Mouse (Mus musculus): ENCODE measurements around the gene Ddx58. TPM values are rescaled to one million over a fixed set of nuclear protein-coding genes. Genes with fewer than 3 reads are reported as not detected.

Gene Ddx58
- polyA plus RNA-seq, 1 experiment = 2.8 TPM

GRCm38 (mm10) chr4:40236829-40237228, 2.8 kb downstream of the Ddx58 start:
- H3K4me1 ChIP-seq = peaks cover 31% of the 10 kb centered on the region
- H3K36me3 ChIP-seq (replicated peaks; ENCODE audit: low read length) = peaks cover 31% of the 10 kb centered on the region
- TF ChIP-seq GATA1 (IDR thresholded peaks at IDR 0.05; ENCODE audit: borderline replicate concordance, low read length) (no peak), FLI1 (IDR thresholded peaks at IDR 0.05; ENCODE audit: low read length) (no peak)
- no peaks in the 10 kb centered on the region for H3K27me3 ChIP-seq (replicated peaks)
- no peaks in the 10 kb centered on the region for H3K9me3 ChIP-seq
- no peak overlapping the region for H3K4me3 ChIP-seq (replicated peaks)

GRCm38 (mm10) chr4:40234256-40234655, 5.4 kb downstream of the Ddx58 start:
- TF ChIP-seq FLI1 (IDR thresholded peaks at IDR 0.05; ENCODE audit: low read length) = no peak
- no peak for TF ChIP-seq GATA1 (IDR thresholded peaks at IDR 0.05; ENCODE audit: borderline replicate concordance, low read length)
- Histone ChIP-seq H3K27me3 (replicated peaks) (no peaks in the 10 kb centered on the region), H3K9me3 (no peaks in the 10 kb centered on the region)

GRCm38 (mm10) chr4:40233062-40233664, 6.5 kb downstream of the Ddx58 start:
- peaks cover 49% of the 10 kb centered on the region for H3K36me3 ChIP-seq (replicated peaks; ENCODE audit: low read length)
- no peak for TF ChIP-seq GATA1 (IDR thresholded peaks at IDR 0.05; ENCODE audit: borderline replicate concordance, low read length)
- TF ChIP-seq FLI1 (IDR thresholded peaks at IDR 0.05; ENCODE audit: low read length) = no peak
- no peak overlapping the region for H3K4me3 ChIP-seq (replicated peaks)
- H3K27me3 ChIP-seq (replicated peaks) = no peaks in the 10 kb centered on the region
- peaks cover 21% of the 10 kb centered on the region for H3K4me1 ChIP-seq
- no peaks in the 10 kb centered on the region for H3K9me3 ChIP-seq

More at GRCm38 (mm10) chr4:40234256-40234655, 5.4 kb downstream of the Ddx58 start:
- Histone ChIP-seq H3K36me3 (replicated peaks; ENCODE audit: low read length) (peaks cover 42% of the 10 kb centered on the region), H3K4me3 (replicated peaks) (no peak overlapping the region), H3K4me1 (peaks cover 29% of the 10 kb centered on the region)

- Histone ChIP-seq H3K36me3 (replicated peaks; ENCODE audit: low read length) (peaks cover 71% of the 10 kb centered on the region), H3K4me1 (peaks cover 13% of the 10 kb centered on the region; the same call in 1 of the 2 replicates), H3K9me3 (no peaks in the 10 kb centered on the region), H3K4me3 (replicated peaks) (no peak overlapping the region), H3K27me3 (replicated peaks) (no peaks in the 10 kb centered on the region)
- no peak for TF ChIP-seq FLI1 (IDR thresholded peaks at IDR 0.05; ENCODE audit: low read length)
- no peak for TF ChIP-seq GATA1 (IDR thresholded peaks at IDR 0.05; ENCODE audit: borderline replicate concordance, low read length)
Observed at GRCm38 (mm10) chr4:40229723-40230122, 9.9 kb downstream of the Ddx58 start.

- no peaks in the 10 kb centered on the region for H3K9me3 ChIP-seq
- no peak overlapping the region for H3K4me3 ChIP-seq (replicated peaks)
- H3K27me3 ChIP-seq (replicated peaks) = no peaks in the 10 kb centered on the region
- H3K4me1 ChIP-seq = peaks cover 4% of the 10 kb centered on the region; the same call in 1 of the 2 replicates
- TF ChIP-seq GATA1 (IDR thresholded peaks at IDR 0.05; ENCODE audit: borderline replicate concordance, low read length) = no peak
- no peak for TF ChIP-seq FLI1 (IDR thresholded peaks at IDR 0.05; ENCODE audit: low read length)
- H3K36me3 ChIP-seq (replicated peaks; ENCODE audit: low read length) = peaks cover 71% of the 10 kb centered on the region
Observed at GRCm38 (mm10) chr4:40227886-40228285, 11.7 kb downstream of the Ddx58 start.

GRCm38 (mm10) chr4:40227131-40227530, 12.5 kb downstream of the Ddx58 start:
- H3K27me3 ChIP-seq (replicated peaks) = no peaks in the 10 kb centered on the region
- peaks cover 74% of the 10 kb centered on the region for H3K36me3 ChIP-seq (replicated peaks; ENCODE audit: low read length)
- H3K4me1 ChIP-seq = peaks cover 4% of the 10 kb centered on the region; the same call in 1 of the 2 replicates
- no peaks in the 10 kb centered on the region for H3K9me3 ChIP-seq
- TF ChIP-seq FLI1 (IDR thresholded peaks at IDR 0.05; ENCODE audit: low read length) (no peak), GATA1 (IDR thresholded peaks at IDR 0.05; ENCODE audit: borderline replicate concordance, low read length) (no peak)
- H3K4me3 ChIP-seq (replicated peaks) = no peak overlapping the region

- TF ChIP-seq FLI1 (IDR thresholded peaks at IDR 0.05; ENCODE audit: low read length) = no peak
- TF ChIP-seq GATA1 (IDR thresholded peaks at IDR 0.05; ENCODE audit: borderline replicate concordance, low read length) = no peak
- Histone ChIP-seq H3K36me3 (replicated peaks; ENCODE audit: low read length) (peaks cover 83% of the 10 kb centered on the region), H3K27me3 (replicated peaks) (no peaks in the 10 kb centered on the region), H3K9me3 (no peaks in the 10 kb centered on the region), H3K4me1 (peaks cover 4% of the 10 kb centered on the region; the same call in 1 of the 2 replicates), H3K4me3 (replicated peaks) (no peak overlapping the region)
Observed at GRCm38 (mm10) chr4:40226095-40226494, 13.5 kb downstream of the Ddx58 start.

- Histone ChIP-seq H3K4me3 (replicated peaks) (no peak overlapping the region), H3K4me1 (peaks cover 8% of the 10 kb centered on the region; the same call in 1 of the 2 replicates), H3K27me3 (replicated peaks) (no peaks in the 10 kb centered on the region), H3K9me3 (no peaks in the 10 kb centered on the region), H3K36me3 (replicated peaks; ENCODE audit: low read length) (peaks cover 91% of the 10 kb centered on the region)
- TF ChIP-seq GATA1 (IDR thresholded peaks at IDR 0.05; ENCODE audit: borderline replicate concordance, low read length) (no peak), FLI1 (IDR thresholded peaks at IDR 0.05; ENCODE audit: low read length) (no peak)
Observed at GRCm38 (mm10) chr4:40221876-40222585, 17.6 kb downstream of the Ddx58 start.

GRCm38 (mm10) chr4:40221004-40221760, 18.4 kb downstream of the Ddx58 start:
- H3K9me3 ChIP-seq = no peaks in the 10 kb centered on the region
- H3K27me3 ChIP-seq (replicated peaks) = no peaks in the 10 kb centered on the region
- TF ChIP-seq FLI1 (IDR thresholded peaks at IDR 0.05; ENCODE audit: low read length) = no peak
- no peak for TF ChIP-seq GATA1 (IDR thresholded peaks at IDR 0.05; ENCODE audit: borderline replicate concordance, low read length)
- H3K4me3 ChIP-seq (replicated peaks) = no peak overlapping the region
- peaks cover 92% of the 10 kb centered on the region for H3K36me3 ChIP-seq (replicated peaks; ENCODE audit: low read length)
- H3K4me1 ChIP-seq = peaks cover 8% of the 10 kb centered on the region; the same call in 1 of the 2 replicates

Measured in megakaryocyte, embryonic 14.5 days (primary cell).